Mouse (Mus musculus) gastrocnemius, adult 8-10 months (tissue): ENCODE results near the gene Ccdc155. TPM values are rescaled to one million over a fixed set of nuclear protein-coding genes. Genes with fewer than 3 reads are reported as not detected.

Source experiments
- DNase-seq, 2 experiments: peaks; one replicate each; pipeline ENCODE4 v3.0.0; 2022; ENCODE audit warnings: low spot score in 2 of 2
- total RNA-seq, 4 experiments: library from RNA; stranded (reverse); gene quantifications; 2 replicates each; pipeline ENCODE4 v1.2.4; 2022

The Ccdc155 gene
- total RNA-seq, 4 experiments from 2014 or later = 0.25 TPM; not detected in 3

DNA sequence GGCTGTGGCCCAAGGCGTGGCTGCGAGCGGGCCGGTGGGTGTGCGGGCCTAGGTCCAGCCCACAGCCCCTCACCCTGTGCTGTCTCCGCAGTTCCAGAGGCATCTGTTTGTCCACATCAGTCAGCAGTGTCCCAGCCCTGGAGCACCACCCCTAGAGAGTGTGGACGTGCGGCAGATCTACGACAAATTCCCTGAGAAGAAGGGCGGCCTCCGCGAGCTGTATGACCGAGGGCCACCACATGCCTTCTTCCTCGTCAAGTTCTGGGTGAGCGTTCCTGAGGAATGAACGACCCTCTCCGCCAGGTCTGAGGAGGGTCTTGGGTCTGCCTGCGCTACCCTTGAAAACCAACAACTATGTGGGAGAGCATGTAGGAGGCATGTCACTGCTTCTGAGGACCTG lies 23.9 kb upstream of the Ccdc155 start:
- no peak for DNase-seq

DNA sequence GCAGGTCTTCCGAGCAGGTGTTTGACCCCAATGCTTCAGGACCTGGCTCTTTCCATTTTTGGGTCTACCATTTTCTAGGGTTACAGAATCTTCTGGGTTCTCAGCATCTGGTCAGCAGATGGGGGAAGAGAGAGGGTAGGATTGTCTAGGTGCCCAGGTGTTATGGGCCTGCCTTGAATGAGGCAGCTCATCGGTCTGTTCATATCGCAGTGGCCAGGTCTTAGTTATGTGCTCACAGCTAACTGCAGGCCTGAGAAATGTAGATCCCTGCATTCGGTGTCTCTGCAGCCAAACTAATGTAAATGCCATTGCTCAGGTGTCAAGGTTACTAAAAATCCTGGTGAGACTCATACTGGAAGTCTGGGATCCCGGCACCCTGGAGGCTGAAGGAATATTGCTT lies 21.7 kb upstream of the Ccdc155 start:
- no peak for DNase-seq

DNA sequence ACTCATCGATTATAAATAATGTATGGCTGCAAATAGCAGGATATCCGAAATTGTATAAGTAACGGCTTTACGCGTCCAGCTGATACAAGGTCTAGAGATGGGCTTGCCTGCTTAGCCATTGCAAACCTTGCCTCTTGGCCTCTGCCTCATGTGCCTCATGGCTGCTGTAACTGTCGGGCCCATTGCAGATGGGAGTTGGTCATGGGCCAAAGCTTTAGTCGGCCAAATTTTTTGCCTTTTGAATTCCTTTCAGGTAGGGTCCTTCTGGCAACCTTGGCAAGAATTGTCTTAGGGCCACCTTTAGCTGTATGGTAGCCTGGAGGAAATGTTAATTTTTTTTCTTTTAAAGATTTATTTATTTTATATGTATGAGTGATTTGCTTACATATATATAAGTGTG lies 20.1 kb upstream of the Ccdc155 start:
- no peak for DNase-seq

DNA sequence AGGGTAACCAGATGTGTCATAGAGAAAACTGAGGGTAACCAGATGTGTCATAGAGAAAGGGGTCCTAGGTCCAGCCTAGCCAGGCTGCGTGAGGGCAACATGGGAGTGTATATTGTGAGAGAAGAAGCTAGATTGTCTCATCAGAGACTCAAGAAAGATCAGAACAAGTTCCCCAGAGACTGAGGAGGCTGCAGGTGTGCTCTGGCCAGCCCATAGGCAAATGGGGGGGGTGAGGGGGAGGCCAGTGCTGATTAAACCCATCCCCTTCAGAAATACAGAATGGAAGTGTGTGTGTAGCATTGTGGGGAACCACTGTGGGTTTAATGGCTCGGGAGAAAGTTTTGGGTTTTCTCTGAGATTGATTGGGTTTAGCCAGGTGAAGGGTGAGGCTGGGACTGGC lies 17.0 kb upstream of the Ccdc155 start:
- DNase-seq = no peak

DNA sequence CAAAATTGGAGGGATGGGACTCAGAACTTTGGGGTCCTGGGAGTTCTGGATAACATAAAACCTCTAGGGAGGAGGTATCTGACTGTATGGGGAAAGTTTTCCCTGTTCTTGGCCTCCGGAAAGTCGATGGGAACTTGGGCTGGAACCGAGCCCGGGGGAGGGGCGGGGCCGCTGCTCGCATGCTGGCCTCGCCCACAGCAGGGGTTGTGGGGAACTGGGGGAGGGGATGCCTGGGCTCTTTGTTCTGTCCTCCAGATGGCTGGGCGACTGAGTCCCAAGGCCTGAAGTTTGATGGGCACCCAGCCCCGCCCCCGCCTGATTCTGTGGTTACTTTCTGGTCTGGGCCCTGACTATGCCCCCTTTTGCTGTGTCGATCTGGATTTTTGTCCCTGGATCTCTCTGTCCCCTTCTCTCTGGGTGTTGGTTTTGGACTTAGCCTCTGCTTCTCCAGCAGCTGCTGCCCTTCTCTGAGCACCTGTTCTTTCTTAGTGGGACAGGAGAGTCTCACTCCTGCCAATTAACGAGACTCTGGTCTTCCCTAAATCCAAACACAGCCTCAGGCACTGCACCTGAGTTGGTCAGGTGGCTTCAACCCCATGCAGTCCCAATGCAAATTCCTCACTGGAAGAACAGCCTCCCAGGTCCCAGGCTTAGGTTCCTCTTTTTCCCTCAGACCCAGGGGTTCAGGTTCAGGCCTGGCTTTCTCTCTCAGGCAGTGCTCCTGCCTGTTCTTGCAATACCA lies 11.9 kb upstream of the Ccdc155 start:
- peak in 1 of 2 experiments; percentile 20 for DNase-seq

DNA sequence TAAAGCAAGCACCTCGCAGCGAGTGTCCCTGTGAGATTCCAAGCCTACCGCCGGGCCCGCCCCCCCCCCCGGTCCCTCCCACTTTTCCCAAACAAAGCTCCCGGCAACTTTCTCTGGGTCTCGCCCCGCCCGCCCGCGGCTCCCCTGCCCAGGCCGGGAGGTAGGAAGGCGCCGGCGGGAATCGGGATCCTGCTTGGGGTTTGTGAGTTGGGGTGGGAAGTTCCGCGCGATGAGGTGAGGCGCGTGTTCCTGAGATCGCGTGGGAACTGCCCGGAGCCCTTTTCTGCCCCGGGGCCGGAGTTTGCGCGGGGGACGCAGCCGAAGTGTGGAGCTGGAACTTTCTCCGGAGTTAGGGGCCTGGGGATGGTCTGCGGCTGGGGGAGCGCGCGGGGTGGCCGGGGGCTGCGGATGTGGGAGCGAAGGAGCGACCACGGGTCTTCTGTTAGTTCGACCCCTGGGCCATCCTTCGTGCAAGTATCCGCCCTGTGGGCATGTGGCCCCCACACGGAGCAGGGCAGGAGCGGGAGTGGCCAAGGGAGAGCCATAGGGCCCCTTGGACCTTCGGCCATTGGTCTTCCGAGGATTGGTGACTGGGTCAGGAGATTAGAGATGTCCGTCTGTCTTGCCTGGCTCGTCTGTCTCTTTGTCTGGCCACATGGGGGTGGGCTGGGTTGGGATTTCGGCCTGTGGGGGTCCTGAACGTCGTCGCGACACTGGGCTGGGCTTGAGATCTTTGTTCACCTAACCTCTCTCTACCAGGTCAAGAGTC lies 11.2 kb upstream of the Ccdc155 start, which contains the start of gene Tead2:
Tead2 (plus strand) TSS at position 81 of the 769 bp plus-strand sequence.
- DNase-seq = no peak

DNA sequence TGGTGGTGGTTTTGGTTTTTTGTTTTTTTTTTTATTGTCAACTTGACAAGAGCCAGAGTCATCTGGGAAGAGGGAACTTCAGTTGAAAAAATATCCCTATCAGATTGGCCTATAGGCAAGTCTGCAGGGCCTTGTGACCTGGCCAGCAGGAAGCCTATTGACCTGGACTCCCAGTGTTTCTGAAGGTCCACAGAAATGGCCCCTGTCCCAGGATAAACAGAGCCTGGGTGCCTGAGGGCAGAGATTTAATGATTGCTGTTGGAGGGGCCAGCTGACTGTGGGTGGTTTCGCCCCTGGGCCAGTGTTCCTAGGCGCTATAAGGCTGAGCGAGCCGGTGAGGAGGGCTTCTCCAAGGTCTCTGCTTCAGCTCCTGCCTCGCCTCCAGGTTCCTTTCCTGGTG lies 9.0 kb upstream of the Ccdc155 start:
- no peak for DNase-seq

DNA sequence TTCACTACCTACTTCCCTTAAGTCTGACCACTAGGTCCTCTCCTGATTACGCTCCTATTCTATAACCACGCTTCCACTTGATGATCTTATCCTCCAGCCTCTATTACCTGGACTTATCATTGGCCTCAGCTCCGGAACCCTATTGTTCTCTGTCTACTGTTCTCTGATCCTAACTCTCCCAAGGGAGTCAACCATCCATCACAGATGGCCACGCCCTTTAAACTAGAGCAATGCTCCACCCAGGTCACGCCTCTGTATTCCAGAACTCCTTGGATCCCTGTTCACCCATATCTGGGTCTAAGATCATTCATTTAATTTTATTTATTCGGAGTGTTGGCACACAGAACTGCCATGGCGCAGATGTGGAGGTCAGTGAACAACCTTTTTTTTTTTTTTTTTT lies 7.7 kb upstream of the Ccdc155 start:
- no peak for DNase-seq

DNA sequence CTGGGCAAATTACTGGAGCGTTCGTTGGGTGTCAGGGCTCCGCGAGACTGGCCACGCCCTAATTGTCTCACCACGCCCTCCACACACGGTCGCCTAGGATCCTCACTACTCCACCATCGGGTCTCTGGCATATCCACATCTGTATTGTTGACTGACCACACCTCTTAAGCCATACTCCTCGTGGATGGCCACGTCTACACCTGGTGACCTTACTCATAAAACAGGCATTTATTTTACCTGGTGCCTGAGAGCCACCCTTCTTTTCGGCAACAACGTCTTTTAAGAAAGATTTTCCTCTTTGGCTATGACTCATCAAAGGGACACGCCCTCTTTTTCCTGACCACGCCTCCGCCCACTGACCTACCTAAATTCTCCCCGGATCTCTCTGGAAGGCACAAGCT lies 7.2 kb upstream of the Ccdc155 start, which contains the start of gene Dkkl1:
Dkkl1 (minus strand) TSS at position 297 of the 401 bp plus-strand sequence.
- no peak for DNase-seq

DNA sequence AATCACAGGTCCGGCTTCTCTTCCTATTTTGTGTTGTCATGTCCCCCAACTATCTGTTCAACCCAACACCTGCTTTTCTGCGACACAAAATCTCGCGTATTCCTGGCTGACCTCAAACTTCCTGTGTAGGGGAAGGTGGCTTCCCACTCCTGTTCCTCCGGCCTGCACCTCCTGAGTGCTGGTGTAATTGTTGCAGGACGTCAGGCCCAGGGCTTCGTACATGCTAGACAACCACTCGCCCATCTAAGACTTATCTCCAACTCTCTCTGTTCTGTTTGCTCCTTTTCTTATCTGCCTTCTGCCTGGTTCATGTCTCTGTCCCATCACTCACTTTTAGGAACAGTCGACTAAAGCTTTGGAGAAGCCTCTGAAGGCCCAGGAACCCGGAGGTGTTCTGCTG lies 6.4 kb upstream of the Ccdc155 start:
- no peak for DNase-seq

DNA sequence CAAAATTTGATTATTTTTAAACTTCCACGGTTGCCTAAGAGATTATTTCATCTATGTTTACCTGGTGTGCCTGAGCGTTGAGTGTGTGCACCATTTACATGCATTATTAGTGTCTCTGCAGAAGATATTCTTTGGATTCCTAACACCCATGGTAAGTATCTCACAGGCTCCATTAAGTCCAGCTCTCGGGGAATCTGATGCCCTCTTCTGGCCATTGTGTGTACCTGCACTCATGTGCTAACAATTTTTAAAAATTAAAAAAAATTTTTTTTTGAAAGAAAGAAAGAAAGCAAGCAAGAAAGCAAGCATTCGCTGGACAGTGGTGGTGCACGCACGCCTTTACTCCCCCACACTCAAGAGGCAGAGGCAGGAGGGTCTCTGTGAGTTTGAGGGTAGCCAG lies 3.6 kb upstream of the Ccdc155 start:
- no peak for DNase-seq

DNA sequence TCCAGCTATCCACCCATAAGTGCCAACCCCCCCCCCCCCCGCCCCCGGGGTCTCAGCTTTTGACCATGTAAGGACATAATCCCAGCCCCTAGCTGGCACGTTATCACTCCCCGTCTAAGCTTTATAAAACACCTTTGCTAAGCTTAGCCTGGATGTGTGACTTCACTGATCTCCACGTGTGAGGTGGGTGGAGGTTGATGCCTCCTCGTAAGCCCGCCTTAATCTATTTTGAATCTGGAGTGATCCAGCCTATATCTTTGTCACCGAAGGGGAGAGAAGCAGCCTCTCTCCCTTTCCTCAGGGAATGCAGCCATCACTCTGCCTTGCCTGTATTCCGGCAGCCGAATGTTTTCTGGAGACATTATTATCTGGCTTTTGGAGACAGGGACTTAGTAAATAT lies 2.0 kb downstream of the Ccdc155 start:
- no peak for DNase-seq

DNA sequence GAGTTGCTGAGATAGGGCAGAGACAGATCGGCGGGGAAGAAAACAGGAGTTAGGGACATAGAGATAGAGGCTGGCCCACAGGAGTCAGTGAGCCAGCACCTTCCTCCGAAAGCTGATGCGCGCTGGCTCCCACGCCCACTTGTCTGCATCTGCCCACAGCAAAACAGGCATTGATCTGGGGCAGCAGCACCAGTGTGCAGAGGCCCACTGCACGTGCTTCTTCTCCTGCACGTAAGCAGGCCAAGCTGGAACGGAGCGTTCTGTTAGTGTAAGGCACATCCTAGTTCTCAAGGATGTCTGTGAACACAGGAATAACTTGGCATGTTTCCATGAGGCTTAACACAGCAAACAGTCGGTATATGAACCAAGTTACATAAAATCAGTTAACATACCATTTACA lies 5.7 kb downstream of the Ccdc155 start:
- no peak for DNase-seq

DNA sequence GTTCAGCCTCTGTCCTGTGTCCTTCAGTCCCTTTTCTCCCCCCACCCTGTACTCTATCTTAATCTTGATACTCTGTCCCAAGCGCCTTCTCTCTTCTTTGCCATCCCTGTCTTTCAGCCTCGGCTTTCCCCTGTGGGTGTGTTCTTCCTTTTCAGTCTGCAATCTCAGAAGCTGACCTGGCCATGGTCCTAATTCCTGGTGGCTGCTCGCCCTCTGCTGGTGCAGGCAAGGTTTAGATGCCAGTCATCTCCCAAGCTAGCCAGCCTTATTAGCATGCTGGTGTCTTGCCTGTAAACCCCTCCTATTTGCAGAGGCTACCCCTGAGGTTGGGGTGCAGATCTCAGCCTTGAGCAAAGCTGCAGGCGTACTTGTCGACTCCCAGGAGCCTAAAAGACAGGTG lies 6.3 kb downstream of the Ccdc155 start:
- peak; percentile 57 to 61 for DNase-seq

DNA sequence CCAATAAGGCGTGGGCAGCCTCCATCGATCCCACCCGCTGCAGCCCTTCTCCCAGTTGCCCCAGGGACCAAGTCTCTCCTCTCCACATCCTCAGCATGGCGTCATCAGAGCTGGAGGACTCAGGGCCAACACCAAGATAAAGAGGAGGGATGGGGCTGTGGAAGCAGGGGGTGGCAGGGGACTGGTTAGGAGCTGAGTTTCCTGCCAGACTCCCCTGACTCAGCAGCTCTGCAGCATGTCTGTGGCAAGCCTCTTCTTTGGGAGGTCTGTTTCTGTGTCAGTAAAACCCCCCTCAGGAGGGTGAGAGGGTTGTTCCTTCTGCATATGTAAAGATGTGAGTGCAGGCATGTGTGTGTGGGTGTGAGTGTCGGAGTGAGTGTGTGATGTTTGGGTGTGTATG lies 7.7 kb downstream of the Ccdc155 start:
- no peak for DNase-seq

DNA sequence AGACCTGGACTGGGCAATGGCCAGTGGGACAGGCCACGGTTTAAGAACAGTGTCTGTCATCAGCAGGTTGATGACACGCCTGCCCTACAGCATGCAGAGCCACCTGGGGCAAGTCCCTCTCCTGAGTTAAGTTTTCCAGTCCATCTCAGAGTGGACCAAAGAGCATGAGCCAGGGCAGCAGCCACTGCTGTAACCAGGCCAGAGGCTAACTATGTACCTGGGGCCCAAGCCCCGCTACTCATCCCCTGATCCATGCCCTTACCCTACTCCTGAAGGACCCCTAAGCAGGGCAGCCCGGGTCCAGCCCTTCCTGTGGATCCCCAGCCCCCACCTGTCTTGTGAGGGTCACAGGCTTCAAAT lies 8.5 kb downstream of the Ccdc155 start:
- DNase-seq = no peak

DNA sequence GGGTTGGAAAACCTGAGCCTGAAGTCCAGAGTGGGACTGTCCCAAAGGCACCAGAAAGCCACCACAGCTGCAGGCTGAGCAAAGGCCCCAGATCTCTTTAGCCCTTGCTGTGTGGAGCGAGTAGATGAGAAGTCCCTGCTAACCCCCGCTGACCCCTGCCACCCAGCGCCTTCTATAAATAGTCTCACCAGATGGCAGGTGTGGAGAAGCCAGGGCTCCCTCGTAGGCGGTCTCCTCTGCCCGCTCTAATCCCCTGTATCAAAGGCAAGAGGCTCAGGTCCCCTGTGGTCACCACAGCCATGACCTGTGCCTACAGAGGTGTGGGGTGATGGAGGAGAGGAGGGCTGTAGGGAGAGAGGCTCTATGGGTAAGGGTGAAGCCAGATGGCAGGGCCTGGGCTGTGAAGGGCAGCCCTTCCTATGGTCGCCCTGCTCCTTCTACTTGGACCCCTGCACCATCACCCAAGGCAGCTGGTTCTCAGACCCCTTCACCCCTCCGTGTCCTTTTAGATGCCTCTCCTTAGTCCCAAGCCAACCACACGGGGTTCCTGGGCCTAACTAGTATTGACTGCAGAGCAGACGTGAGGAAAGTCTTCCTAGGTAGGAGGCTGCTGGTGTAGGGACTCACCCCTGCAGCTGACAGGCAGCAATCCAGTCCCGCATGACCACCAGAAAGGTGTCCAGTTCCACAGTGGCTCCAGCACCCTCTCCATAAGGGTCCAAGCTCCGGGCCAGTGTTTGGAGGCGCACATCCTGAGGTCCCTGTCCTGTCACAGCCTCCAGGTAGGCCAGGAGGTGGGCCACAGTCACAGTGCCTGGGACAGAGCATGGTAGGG lies 9.1 kb downstream of the Ccdc155 start:
- DNase-seq = peak; percentile 14 to 55

DNA sequence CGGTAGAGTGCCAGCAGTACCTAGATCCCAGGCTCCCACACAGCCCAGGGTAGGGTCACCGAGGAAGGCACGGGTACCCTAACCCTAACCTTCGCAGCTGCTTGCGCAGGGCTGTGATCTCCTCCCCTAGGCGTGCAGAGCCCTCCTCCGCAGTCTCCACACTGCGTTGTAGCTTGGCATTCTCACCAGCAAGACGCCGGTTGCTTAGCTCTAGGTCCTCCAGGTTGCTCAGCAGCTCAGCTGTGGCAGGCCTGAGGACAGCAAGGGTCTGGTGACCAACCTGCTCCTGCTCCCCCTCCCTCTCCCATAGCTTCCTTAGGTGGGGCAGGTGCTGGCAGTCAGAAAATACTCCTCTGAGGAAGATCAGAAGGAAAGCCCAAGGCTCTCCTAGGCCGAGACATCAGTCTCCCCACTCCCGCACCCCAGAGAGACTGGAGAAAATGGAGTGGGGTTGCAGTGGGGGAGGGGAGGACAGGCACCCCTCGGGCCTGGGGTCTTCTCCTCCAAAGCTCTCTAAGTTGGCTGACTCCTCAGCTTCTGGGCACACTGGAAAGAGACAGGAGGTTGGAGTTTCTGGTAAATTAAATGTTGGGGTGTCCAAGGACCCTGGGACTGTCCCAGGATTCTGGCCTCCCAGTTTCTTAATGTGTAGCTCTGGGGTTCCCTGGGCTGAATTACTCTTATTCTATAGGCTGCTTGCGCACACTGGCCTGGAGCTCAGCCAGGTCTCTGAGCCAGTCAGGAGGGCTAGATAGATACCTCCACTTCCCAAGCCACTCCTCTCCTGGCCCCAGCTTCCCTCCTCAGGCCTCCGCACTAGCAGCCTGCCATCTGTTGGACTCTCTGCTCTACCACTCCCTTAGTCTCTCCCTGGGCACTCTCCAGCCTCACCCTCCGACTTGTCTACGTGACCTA lies 10.6 kb downstream of the Ccdc155 start:
- no peak for DNase-seq

DNA sequence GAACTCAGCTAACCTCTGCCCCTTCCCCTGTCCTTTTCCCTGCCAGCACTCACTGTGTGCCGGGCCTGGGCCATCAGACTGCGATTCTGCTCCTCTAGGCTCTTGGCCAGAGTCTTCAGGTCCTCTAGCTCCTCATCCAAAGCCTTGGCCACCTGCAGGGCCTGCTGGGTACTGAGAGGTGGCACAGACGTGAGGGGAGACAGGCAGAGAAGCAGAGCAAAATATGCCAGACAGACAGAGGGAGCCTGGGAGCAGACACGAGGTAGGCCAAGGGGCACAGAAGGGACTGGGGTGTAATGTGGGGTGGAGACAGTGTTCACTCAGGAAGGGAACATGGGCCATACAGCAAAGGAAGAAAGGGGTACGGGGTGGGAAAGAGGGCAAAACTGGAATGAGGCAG lies 11.3 kb downstream of the Ccdc155 start:
- no peak for DNase-seq

DNA sequence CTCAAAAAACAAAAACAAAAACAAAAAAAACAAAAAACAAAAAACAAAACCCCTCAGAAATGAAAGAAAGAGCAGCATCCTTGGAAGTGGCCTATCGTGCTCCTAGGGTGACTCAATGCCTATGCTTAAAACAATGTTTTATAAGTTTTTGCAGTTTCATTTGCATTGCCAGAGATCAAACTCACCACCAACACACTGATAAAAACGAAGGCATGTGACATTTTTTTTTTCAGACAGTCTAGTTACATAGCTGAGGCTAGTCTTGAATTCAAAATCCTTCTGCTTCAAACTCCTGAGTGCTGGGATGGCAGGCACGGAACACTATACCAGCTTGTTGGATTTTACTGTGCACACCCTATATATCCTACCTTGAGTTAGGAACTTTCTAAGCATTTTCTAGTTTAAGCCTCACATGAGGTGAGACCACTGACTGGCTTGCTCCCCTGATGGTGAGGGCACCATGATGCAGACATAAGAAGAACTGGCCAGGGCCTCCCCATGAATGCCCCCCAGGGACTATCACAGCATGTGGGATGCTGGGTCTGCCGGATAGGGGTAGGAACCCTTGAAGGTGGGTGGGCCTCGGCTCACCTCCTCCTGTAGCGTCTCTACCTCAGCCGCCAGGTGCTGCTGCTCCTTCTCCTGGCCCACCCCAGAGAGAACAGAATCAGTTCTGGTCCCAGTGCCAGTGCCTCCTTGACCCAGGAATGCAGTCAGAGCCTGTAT lies 11.9 kb downstream of the Ccdc155 start:
- DNase-seq = no peak
